ENCODE assay signal across 27 mouse cellular contexts in genomic region chr1:135821780-135822179, GRCm38 (mm10). TPM values are rescaled to one million over a fixed set of nuclear protein-coding genes. Genes with fewer than 3 reads are reported as not detected.
DNase-seq lines count a peak whose midpoint lies in the region; ATAC-seq and TF ChIP-seq lines count a peak whose summit lies in the region.
"Had no signal": no experiment of that assay in that cellular context is flagged by ENCODE, and none has a peak within 500 bp of the region (broad histone marks: within the 10 kb centered on the region; RNA-seq: fewer than 3 reads in every experiment).

No protein-coding gene starts in this region.

- DNase-seq in kidney, adult 2 months = peak; percentile 15
- no peak for DNase-seq in kidney, adult 18-20 months
- no peak for DNase-seq in intestine, embryonic 14.5 days (ENCODE audit: low spot score)
- no peak for DNase-seq in left cerebral cortex, adult 9 months (ENCODE audit: low spot score in 2 of 2)
- DNase-seq in frontal cortex, postnatal 10 days (ENCODE audit: low spot score in 2 of 2) = no peak
- DNase-seq in spleen, postnatal 14 days (ENCODE audit: low spot score in 2 of 2) = no peak
- DNase-seq: adrenal gland, postnatal 14 days; cerebellum, adult 11-12 months; cerebellum, adult 9-11 months; embryo, embryonic 11 days; heart, adult 2 months; lung, postnatal 4 days; right cerebral cortex, postnatal 14 days; spleen, adult 18-20 months; thymus, postnatal 14 days had no signal

- H3K36me3 ChIP-seq in kidney, adult 2 months (ENCODE audit: control insufficient read depth, insufficient read depth, low read length) = no peaks in the 10 kb centered on the region
- H3K36me3 ChIP-seq in intestine, embryonic 14.5 days (ENCODE audit: control insufficient read depth, insufficient read depth, low read length) = no peaks in the 10 kb centered on the region
- peaks cover 10% of the 10 kb centered on the region for H3K36me3 ChIP-seq in small intestine, adult 2 months (ENCODE audit: control insufficient read depth, insufficient read depth, low read length)
- H3K36me3 ChIP-seq: embryonic facial prominence, embryonic 13.5 days; heart, embryonic 15.5 days; lung, embryonic 15.5 days; midbrain, embryonic 12.5 days; neural tube, embryonic 13.5 days had no signal

- ATAC-seq in intestine, embryonic 14.5 days (replicated peaks; ENCODE audit: low FRiP score, low TSS enrichment, low read depth) = no peak
- ATAC-seq: forebrain, embryonic 16.5 days; hindbrain, embryonic 16.5 days had no signal

- TF ChIP-seq POLR2A in kidney, adult 2 months (IDR thresholded peaks at IDR 0.05; ENCODE audit: low read depth, low read length) = no peak
- no peak for TF ChIP-seq POLR2A in small intestine, adult 2 months (IDR thresholded peaks at IDR 0.05; ENCODE audit: low read depth, low read length)

- no peak for TF ChIP-seq CTCF in kidney, adult 2 months (conservative IDR thresholded peaks at IDR 0.05; ENCODE audit: insufficient read depth, insufficient read length, low read depth, low read length)
- TF ChIP-seq CTCF in small intestine, adult 2 months (IDR thresholded peaks at IDR 0.05; ENCODE audit: extremely low read depth, insufficient read length, insufficient replicate concordance, low read depth, low read length) = no peak

- peaks cover 20% of the 10 kb centered on the region; the same call in 1 of the 2 replicates for H3K4me1 ChIP-seq in kidney, adult 2 months (ENCODE audit: control insufficient read depth, insufficient read depth, low read length)
- H3K4me1 ChIP-seq in intestine, embryonic 14.5 days (replicated peaks; ENCODE audit: control insufficient read depth, insufficient read depth, low read length) = peaks cover 4% of the 10 kb centered on the region; the same call in 1 of the 2 replicates
- peaks cover 16% of the 10 kb centered on the region for H3K4me1 ChIP-seq in small intestine, adult 2 months (ENCODE audit: control insufficient read depth, insufficient read depth, insufficient read length, low read length)

- peak overlapping the region; percentile 96 for H3K4me2 ChIP-seq in intestine, embryonic 14.5 days (ENCODE audit: low read length)
- H3K4me2 ChIP-seq: embryonic facial prominence, embryonic 13.5 days; heart, embryonic 15.5 days; liver, embryonic 11.5 days; midbrain, embryonic 12.5 days; neural tube, embryonic 13.5 days had no signal

- no peak overlapping the region for H3K27ac ChIP-seq in kidney, adult 2 months (ENCODE audit: insufficient read depth, low read depth, low read length)
- peak overlapping the region; percentile 11; the same call in 1 of the 2 replicates for H3K27ac ChIP-seq in intestine, embryonic 14.5 days (ENCODE audit: low read depth)
- peak overlapping the region; percentile 97 for H3K27ac ChIP-seq in small intestine, adult 2 months (ENCODE audit: insufficient read depth, low read depth, low read length)
- H3K27ac ChIP-seq: embryonic facial prominence, embryonic 13.5 days; heart, adult 2 months; heart, embryonic 15.5 days; midbrain, embryonic 12.5 days; neural tube, embryonic 13.5 days had no signal

- peak overlapping the region; percentile 32 for H3K9ac ChIP-seq in intestine, embryonic 14.5 days (ENCODE audit: low read length)
- H3K9ac ChIP-seq: embryonic facial prominence, embryonic 13.5 days; heart, embryonic 15.5 days; lung, embryonic 15.5 days; midbrain, embryonic 12.5 days; neural tube, embryonic 13.5 days had no signal

- WGBS in kidney, adult 2 months = 60% methylated on average over 7 of the region's 7 CpGs
- WGBS in intestine, embryonic 14.5 days = 80% methylated on average over 7 of the region's 7 CpGs
- 36% methylated on average over 7 of the region's 7 CpGs for WGBS in small intestine, adult 2 months

- no peaks in the 10 kb centered on the region for H3K27me3 ChIP-seq in kidney, adult 2 months (replicated peaks; ENCODE audit: control insufficient read depth, insufficient read depth, low read length)
- peaks cover 29% of the 10 kb centered on the region for H3K27me3 ChIP-seq in intestine, embryonic 14.5 days (replicated peaks; ENCODE audit: control insufficient read depth, insufficient read depth, low read length)
- no peaks in the 10 kb centered on the region for H3K27me3 ChIP-seq in small intestine, adult 2 months (ENCODE audit: control insufficient read depth, insufficient read depth, low read length)

- no peaks in the 10 kb centered on the region for H3K9me3 ChIP-seq in intestine, embryonic 14.5 days (ENCODE audit: control insufficient read depth, low read length)
- H3K9me3 ChIP-seq: embryonic facial prominence, embryonic 13.5 days; heart, embryonic 15.5 days; lung, embryonic 15.5 days; midbrain, embryonic 12.5 days; neural tube, embryonic 13.5 days had no signal

- H3K4me3 ChIP-seq in kidney, adult 2 months (ENCODE audit: insufficient read depth, low read depth, low read length) = no peak overlapping the region
- peak overlapping the region; percentile 8; the same call in 1 of the 2 replicates for H3K4me3 ChIP-seq in intestine, embryonic 14.5 days (ENCODE audit: low read depth, low read length)
- H3K4me3 ChIP-seq in small intestine, adult 2 months (ENCODE audit: low read depth, low read length) = peak overlapping the region; percentile 75
- H3K4me3 ChIP-seq: embryonic facial prominence, embryonic 13.5 days; erythroblast, embryonic 14.5 days; heart, adult 2 months; heart, embryonic 15.5 days; lung, embryonic 15.5 days; megakaryocyte, embryonic 14.5 days; midbrain, embryonic 12.5 days; neural tube, embryonic 13.5 days had no signal

RNA-seq across cellular contexts. Expression of gene Lad1, which starts 3.4 kb away (rescaled TPM):
- 114 and 145 TPM in 2 replicates for polyA plus RNA-seq in kidney, adult 2 months (2012; rRNA removed)
- polyA plus RNA-seq in intestine, embryonic 14.5 days (2014; fragmentation: Nextera tagmentation; extraction: Ambion mirVana) = 92.9 and 105 TPM in 2 replicates
- 128 and 314 TPM in 2 replicates for polyA plus RNA-seq in small intestine, adult 2 months (2012; rRNA removed)
- polyA plus RNA-seq: erythroblast, embryonic 14.5 days had no signal

RNA-seq across cellular contexts. Expression of gene Tnnt2, which starts 14.4 kb away (rescaled TPM):
- polyA plus RNA-seq in kidney, adult 2 months (2012; rRNA removed) = 0.44 and 1.0 TPM in 2 replicates
- polyA plus RNA-seq in intestine, embryonic 14.5 days (2014; fragmentation: Nextera tagmentation; extraction: Ambion mirVana) = 11.1 and 13.2 TPM in 2 replicates
- polyA plus RNA-seq in small intestine, adult 2 months (2012; rRNA removed) = 0.56 TPM in 2 replicates
- polyA plus RNA-seq: erythroblast, embryonic 14.5 days; forebrain, embryonic 11.5 days had no signal

RNA-seq across cellular contexts. Expression of gene Tnni1, which starts 42.5 kb away (rescaled TPM):
- polyA plus RNA-seq in kidney, adult 2 months (2012; rRNA removed) = 5.8 TPM in 1 of 2 replicates, not detected in the other
- polyA plus RNA-seq in intestine, embryonic 14.5 days (2014; fragmentation: Nextera tagmentation; extraction: Ambion mirVana) = 5.8 and 6.4 TPM in 2 replicates
- polyA plus RNA-seq in small intestine, adult 2 months (2012; rRNA removed) = 0.42 and 5.0 TPM in 2 replicates
- polyA plus RNA-seq: erythroblast, embryonic 14.5 days; forebrain, embryonic 16.5 days had no signal

RNA-seq across cellular contexts. Expression of gene Phlda3, which starts 55.9 kb away (rescaled TPM):
- 37.2 and 40.0 TPM in 2 replicates for polyA plus RNA-seq in kidney, adult 2 months (2012; rRNA removed)
- polyA plus RNA-seq in intestine, embryonic 14.5 days (2014; fragmentation: Nextera tagmentation; extraction: Ambion mirVana) = 56.0 and 58.2 TPM in 2 replicates
- 8.7 and 10.5 TPM in 2 replicates for polyA plus RNA-seq in small intestine, adult 2 months (2012; rRNA removed)
